Mouse (Mus musculus) liver, adult 2 months (tissue): Measurements from ENCODE around the gene Sh3pxd2a.

Experiments
- CTCF ChIP-seq: fragments of 200-500 bp; IDR thresholded peaks from 2 replicates; pipeline ENCODE4 v1.5.1; 2011; ENCODE audit warnings: low read depth, low read length, control low read depth
- POLR2A ChIP-seq: fragments of 200-500 bp; IDR thresholded peaks from 2 replicates; pipeline ENCODE4 v1.6.1; 2011; ENCODE audit warnings: low read length, control low read depth; ENCODE audit not compliant: insufficient read depth; ENCODE audit errors: extremely low read depth

DNA sequence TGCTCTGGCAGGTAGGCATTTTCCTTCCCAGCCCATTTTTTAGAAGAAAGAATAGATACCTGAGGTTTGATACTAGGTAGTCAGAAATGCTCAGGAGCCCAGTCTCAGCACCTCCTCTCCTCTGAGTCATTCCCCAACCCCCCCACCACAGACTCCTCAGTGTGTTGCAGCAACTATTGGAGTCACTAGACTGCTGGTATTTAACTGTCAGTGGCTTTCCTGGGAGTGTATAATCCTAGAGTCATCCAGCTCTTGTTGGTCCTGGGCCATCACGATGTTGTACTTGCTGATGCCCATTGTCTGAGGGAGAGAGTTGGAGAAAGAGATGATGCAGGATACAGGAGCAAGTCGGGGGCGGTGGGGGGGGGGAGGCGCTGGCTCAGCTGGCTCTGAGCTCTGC is 243.2 kb downstream of the Sh3pxd2a start:
- TF ChIP-seq POLR2A (no peak), CTCF (no peak)
